Mouse (Mus musculus): ENCODE results near the gene Sik3. TPM values are rescaled to one million over a fixed set of nuclear protein-coding genes. Genes with fewer than 3 reads are reported as not detected.

Gene Sik3
- 53.9 to 58.2 TPM (median 54.2 TPM) in 4 replicates for total RNA-seq (2023; ENCODE audit: inconsistent age)

DNA sequence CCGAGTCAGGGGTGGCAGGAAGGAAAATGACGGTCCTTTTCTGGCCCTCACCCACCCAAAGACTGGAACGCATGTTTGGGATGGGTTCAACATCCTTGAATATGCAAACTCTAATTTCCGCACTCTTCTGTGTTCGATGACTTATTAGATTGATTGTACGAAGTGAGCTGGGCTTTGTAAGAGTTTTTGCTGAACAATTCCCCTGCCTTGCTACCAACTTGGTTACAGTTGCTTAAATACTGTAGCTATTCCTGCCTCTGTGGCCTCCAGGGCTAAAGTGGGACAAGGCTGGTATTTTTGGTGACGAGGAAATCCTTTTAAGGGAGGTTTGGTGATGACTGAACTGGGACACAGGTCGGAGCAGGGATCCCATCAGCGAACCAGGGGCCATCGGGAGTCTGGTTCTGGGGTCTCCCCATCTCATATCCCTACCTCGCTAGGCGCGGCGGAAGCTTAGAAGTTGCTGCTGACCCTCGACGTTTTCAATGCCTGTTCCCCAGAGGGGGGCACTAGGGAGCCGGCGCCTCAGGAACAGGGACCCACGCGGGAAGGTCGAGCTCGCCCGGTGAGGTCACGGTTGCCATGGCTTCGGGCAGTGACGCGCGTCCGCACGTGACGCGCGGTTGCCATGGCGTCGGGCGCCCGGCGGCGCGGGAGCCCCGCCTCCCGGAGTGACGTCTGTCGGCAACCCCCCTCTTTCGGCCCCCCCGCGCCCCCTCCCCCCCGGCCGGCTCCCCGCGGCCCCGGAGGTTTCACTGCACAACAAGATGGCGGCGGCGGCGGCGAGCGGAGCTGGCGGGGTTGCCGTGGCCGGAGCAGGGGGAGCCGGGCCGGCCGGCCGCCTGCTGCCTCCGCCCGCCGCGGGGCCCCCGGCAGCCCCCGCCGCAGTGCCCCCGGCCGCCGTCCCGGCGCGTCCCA is at the start of gene Sik3, which contains the start of gene Pafah1b2:
TSS of gene Sik3 (plus strand) at position 730 of the 918 bp plus-strand sequence.
TSS of gene Pafah1b2 (minus strand) at position 600 of the 918 bp plus-strand sequence.

DNA sequence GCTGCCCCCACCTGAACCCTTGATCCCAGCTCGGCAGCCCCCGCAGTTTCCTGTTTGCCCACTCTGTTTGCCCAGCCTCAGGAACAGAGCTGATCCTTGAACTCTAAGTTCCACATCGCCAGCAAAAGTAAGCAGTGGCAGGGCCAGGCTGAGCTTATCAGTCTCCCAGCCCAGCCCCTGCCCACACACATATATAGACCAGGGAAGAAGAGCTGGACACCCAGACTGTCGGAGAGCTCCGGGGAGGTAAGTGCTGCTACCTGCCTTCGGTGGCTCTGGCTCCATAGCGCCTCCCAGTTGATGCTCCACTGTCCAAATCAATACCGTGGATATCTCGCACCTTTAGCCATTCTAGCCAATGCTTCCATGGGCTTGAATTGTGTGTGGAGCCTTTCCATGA is 215.9 kb downstream of the Sik3 start, which contains the start of gene Apoa1:
TSS of gene Apoa1 (plus strand) at position 90 of the 400 bp plus-strand sequence.

DNA sequence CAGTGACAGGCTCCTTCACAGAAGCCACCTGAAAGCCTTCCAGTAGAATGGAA is 222.8 kb downstream of the Sik3 start, which contains the start of gene Apoc3:
TSS of gene Apoc3 (minus strand) at position 41 of the 53 bp plus-strand sequence.

DNA sequence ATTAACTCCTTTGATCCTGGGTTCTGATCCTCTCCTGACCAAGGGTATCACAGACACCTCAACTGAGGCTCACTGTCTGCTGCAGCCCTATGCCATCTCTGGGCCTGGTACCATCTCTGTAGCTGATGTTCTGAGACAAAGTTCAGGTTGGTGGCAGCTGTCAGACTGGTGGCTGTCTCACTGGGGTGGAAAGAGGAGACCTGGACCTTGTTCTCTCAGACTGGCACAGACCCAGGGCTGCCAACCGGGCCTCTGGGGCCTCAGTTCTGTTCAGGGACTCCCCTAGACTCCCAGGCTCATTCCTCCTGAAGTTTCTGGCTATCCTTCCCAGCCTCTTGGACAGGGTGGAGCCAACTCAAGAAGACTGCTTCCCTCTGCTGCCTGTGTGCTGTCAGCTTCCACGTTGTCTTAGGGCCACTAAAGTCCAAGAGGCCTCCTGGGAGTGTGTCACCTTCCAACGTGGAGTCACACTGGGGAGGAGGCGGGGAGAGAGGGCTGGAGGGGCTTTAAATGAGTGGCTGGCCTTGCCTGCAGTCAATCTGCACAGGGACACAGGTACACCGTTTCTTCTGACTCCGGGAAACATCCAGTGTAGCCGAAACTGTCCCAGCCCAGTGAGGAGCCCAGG is 228.0 kb downstream of the Sik3 start, which contains the start of gene Apoa4:
TSS of gene Apoa4 (plus strand) at position 171 of the 628 bp plus-strand sequence.

DNA sequence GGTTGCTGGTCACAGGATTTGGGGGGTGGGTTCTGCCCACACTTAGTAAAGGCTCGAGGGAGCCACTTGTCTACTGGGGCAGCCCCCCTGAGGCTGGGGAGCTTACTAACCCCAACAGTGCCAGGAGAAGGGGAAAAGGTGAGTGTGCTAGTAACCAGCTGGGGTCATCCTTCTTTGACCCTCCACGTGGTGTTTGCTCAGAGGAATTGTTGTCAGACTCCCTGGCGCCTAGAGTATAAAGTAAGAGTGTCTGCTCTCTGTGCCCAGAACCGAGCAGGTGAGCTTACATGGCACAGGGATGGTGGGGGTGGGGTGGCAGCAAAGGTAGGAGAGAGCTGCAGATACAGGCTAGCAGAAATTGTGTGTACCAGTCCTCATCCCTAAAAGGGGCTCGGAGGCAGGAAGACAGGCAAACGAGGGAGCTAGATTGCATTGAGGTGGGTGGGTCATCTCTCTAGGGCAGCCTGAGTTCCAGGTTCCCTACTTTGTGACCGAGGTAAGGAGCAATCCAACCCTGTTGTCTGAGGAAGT is 255.8 kb downstream of the Sik3 start, which contains the start of gene Apoa5:
TSS of gene Apoa5 (plus strand) at position 291 of the 531 bp plus-strand sequence.

DNA sequence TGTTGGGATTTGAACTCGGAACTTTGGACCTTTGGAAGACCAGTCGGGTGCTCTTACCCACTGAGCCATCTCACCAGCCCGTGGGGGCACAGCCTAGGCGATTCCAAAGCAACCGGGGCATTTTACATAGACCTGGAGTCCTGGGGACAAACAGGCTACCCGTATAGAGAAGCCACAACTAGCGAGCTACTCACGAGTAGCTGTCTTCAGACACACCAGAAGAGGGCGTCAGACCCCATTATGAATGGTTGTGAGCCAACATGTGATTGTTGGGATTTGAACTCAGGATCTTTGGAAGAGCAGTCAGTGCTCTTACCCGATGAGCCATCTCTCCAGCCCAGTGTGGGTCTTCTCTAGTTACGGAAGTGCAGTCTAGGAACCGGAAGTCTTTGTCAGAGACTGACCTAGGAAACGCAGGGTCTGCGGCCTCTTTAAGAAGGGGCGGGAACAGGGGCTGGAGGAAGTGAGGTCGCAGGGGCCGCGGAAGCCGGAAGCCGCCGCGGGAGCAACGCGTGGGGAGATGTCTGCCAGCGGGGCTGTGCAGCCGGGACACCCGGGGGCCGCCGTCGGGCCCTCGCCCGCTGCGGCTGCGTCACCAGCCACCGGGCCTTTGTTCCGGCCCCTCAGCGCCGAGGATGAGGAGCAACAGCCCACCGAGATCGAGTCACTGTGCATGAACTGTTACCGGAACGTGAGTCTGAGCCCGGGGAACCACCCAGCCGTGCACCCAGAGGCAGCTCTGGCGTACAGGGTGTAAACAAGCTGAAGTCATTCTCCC is 260.2 kb downstream of the Sik3 start, which contains the start of gene Zpr1:
TSS of gene Zpr1 (plus strand) at position 388 of the 778 bp plus-strand sequence.

Other genes with a start within 250 kb of the Sik3 start
- 23.5 to 28.7 TPM (median 25.6 TPM) in 4 replicates for gene Cep164, start 184.1 kb upstream of the Sik3 start, total RNA-seq (2023; ENCODE audit: inconsistent age)
- gene Bace1, start 174.2 kb upstream of the Sik3 start, total RNA-seq (2023; ENCODE audit: inconsistent age) = not detected in 4 replicates
- gene Pcsk7, start 106.3 kb upstream of the Sik3 start, total RNA-seq (2023; ENCODE audit: inconsistent age) = 65.2 to 83.0 TPM (median 77.6 TPM) in 4 replicates
- gene Rnf214, start 105.9 kb upstream of the Sik3 start, total RNA-seq (2023; ENCODE audit: inconsistent age) = 35.9 to 39.6 TPM (median 37.2 TPM) in 4 replicates
- 1.1 to 2.0 TPM (median 1.8 TPM) in 4 replicates for gene Tagln, start 76.8 kb upstream of the Sik3 start, total RNA-seq (2023; ENCODE audit: inconsistent age)
- 227 to 251 TPM (median 237 TPM) in 4 replicates for gene Sidt2, start 57.6 kb upstream of the Sik3 start, total RNA-seq (2023; ENCODE audit: inconsistent age)
- 61.5 to 70.3 TPM (median 65.5 TPM) in 4 replicates for gene Pafah1b2, start 130 bp upstream of the Sik3 start, total RNA-seq (2023; ENCODE audit: inconsistent age)
- gene Apoa1, start 215.8 kb downstream of the Sik3 start, total RNA-seq (2023; ENCODE audit: inconsistent age) = not detected in 4 replicates
- not detected in 4 replicates for gene Apoc3, start 222.8 kb downstream of the Sik3 start, total RNA-seq (2023; ENCODE audit: inconsistent age)
- gene Apoa4, start 227.9 kb downstream of the Sik3 start, total RNA-seq (2023; ENCODE audit: inconsistent age) = not detected in 4 replicates

All from B cell, adult (primary cell).